Mouse (Mus musculus) frontal cortex, adult 2 months (tissue): ENCODE measurements around the gene Sh2d3c. TPM values are rescaled to one million over a fixed set of nuclear protein-coding genes. Genes with fewer than 3 reads are reported as not detected.

ENCODE experiments used
- DNase-seq, 2 experiments: peaks; one replicate each; pipeline ENCODE4 v3.0.0; 2022; ENCODE audit warnings: low spot score in 1 of 2; ENCODE audit errors: extremely low spot score in 1 of 2
- polyA plus RNA-seq: library from polyadenylated mRNA; depleted of rRNA; stranded (reverse); fragments of >200 nt; gene quantifications from 2 replicates; pipeline ENCODE4 v1.2.3, GENCODE M21; 2012

Gene Sh2d3c
- polyA plus RNA-seq, 1 experiment: 28.6 TPM

DNA sequence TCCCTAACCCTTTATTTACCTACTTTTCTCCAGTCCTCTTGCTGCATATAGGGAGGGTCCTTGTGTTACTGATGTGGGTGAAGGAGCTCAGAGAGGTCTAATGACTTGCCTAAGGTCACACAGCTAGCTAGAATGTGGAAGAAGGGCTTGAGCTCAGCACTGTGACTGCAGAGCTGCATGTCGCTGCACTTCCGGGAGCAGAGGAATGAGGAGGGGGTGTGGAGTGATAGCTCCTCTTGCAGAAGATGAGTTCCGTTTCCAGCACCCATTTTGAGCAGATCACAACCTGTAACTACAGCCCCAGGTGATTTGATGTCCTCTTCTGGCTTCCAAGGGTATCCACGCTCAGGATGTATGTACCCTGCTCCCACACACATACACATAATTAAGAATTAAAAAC is 3.3 kb downstream of the Sh2d3c start:
- no peak for DNase-seq

DNA sequence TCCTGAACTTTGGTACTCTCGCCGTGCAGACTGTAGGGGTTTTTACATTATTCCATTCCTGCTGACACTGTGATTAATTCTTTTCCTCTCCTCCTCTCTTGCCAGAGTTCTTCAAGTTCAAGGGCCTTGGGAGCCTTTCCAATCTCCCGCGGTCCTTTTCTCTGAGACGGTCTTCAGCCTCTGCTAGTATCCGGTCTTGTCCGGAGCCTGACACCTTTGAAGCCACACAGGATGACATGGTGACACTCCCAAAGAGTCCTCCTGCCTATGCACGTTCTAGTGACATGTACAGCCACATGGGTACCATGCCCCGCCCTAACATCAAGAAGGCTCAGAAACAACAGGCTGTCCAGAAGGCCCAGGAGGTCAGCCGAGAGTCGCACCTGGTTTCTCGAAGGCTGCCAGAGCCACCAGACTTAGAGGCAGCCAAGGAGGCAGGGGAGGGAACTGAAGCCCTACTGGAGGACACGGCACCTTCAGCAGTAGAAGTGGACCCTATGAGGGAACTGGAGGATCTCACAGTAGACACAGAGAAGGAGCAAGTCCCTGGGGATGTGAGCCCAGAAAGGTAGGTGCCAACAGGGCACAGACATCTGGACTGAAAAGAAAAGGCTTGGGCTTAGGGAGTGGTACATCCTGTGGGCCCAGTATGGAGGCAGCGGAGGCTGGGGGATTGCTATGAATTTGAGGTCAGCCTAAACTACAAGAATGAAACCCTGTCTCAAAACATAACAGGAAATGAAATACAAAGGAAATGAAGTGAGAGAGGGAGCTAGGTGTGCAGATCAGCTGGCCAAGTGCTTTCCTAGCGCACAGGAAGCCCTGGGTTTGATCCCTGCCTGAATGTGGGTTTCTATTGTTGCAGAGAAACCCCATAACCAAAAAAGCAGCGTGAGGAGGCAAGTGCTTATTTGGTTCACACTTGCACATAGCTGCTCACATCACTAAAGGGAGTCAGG is 4.3 kb downstream of the Sh2d3c start:
- no peak for DNase-seq

DNA sequence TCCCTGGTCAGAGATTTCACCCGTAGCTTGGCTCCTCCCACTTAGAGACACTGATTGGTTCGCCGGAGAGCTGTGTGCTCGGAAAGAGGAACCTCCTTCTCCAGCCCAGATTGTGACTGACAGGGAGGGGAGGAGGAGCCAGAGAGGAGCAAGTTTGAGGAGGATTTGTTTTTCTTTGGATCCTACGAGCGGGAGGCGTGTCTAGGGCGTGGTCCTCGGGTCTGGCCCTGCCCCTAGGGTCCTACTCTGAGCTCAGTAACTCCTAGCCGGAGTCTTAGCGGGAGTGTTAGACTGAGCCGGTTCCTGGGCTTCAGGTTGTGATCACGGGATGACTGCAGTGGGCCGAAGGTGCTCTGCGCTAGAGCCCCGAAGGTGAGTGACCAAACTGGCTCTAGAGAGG is 6.6 kb downstream of the Sh2d3c start:
- peak; percentile 82 to 87 for DNase-seq

DNA sequence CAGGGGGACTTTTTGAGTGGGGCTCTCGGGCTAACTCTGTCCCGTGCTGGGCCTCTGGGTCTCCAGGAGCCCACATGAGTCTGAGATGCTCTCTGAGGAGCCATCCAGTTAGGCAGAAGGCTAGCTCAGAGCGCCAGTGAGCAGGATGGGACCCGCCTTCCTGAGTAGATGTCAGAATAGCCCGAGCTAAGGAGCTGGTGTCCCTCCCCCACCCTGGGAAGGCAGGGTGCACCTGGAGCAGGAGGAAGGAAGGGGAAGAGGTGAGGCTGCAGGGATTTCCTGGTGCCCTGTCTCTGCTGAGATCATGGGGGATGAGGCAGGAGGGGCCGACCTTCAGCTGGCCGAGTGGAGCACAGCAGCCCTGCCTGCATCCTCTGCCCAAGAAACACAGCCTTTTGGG is 7.6 kb downstream of the Sh2d3c start:
- no peak for DNase-seq

DNA sequence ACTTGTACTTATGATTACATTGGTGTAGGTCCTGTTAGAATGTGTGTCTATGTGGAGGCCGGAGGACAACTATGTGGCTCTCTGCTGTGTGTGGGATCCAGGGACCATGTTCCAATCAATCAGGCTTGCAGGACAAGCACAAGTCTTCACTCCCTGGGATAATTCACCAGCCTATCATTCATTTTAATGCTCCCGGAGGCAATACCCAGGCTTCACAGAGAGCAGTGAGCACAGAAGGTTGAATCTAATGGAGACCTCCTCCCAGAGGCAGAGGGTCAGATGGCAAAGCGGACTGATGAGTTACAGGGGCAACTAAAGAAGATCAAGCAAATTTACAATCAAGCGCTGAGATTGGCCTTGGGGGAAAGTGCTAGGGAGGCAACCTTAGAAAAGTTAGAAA is 8.7 kb downstream of the Sh2d3c start:
- DNase-seq: no peak

DNA sequence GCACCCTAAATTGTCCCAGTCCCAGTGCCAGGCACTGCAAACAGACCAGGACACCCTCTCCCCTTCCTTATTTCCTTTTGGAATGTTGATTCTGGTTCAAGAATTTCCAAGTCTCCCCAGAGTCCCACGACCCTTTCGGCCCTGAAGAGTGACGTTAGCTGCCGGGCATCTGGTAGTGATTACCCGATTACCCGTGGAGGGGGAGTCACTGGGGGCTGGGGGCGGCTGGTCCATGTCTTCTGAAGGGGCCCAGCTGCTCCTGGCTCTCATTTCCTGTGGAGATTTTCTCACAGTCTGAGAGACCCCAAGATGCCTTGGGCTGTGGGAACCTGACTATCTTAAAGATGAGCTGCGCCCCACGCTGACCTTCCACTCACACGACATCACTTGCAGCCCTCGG is 10.0 kb downstream of the Sh2d3c start:
- DNase-seq: no peak

DNA sequence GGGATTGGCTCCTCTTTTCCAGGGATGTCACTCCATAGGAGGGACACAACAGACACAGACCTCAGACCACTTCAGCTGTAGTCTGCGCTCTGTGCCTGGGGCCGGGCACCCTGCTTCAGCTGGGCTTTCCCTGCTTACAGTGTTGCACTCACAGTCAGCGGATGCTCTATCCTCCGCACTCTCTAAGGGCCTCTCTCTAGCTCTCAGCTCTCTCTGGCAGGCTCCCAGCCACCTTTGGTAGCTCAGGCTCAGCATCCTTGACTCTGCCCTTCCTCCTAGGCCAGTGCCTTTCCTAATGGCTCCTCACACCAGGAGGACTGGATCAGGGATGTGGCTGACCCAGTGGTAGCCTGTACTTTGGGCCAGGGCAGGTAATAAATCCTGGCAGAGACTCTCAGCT is 11.1 kb downstream of the Sh2d3c start:
- no peak for DNase-seq

DNA sequence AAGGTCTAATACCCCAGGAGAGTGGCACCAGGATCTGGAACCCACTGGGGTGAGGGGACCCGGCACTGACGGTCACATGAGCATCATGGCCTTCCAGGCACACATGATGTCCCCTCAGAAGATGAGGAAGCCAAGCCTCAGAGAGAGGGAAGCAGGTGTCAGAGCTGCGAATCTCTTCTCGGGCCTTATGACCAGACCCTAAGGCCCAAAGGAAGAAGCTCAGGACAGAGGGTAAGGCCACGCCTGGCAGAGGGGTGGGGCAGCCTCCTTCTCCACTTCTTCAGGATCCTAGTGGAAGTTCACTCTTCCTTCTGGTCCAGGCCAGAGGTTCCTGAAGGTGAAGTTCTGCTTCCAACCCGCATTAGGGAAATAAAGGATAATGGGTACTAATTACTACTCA is 11.8 kb downstream of the Sh2d3c start:
- DNase-seq: no peak

DNA sequence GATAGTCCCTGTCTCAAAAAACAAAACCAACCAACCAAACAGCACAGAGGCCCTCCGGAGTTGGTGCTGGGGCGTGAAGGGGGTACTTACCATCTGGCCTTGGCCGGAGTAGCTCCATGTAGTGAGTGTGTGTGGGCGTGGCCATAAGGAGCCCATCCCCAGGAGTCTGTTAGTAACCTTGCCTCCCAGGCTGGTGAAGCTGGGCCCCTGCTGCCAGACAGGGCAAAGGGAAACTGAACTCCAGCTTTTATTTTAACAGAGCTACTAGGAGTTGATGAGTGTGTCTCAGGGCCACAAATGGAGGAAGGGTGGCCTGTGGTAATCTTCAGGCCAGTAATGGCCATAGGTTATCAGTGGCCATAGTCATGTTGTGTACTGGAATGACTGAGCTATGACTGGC is 13.6 kb downstream of the Sh2d3c start:
- DNase-seq: no peak

DNA sequence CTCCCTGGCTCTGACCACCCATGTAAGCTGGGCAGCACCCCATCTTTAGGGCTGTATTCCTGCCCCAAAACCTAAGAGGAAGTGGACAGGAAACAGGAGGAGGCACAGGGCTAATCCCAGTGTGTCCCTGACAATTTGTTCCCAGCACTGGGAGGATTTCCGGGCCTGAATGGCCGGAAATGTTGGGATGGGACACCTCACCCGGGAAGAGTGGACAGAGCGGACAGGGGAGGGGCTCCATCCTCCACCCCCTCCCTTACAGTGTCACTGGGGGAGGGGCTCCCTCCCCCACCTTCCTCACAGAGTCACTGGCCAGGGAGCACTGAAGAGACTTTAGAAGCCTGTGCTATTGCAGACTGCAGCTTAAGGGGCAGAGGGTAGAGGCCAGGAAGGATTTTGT is 14.1 kb downstream of the Sh2d3c start:
- DNase-seq: no peak

DNA sequence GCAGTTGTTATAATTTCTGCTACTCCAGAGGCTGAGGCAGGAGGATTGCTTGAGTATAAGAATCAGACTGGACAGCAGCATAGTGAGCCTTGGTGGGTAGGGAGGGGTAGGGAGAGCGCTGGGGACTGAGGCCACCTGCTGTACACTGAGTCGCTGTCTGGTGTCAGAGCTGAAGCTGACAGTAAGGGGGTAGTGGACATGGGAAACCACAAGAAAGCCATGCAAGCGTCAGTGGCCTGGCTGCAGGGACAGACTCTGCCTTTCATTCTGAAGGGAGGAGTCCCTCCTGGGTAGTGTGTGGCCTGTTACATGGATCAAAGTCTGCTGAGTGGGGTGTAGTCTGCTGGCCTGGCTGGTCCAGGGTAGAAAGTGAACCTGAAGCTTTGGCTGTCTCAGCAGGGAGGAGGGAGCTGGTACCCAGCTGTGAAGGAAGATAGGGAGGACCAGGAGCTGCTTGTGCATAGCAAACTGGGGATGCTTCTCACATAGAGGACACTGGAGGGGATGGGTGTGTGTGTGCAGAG is 15.5 kb downstream of the Sh2d3c start:
- DNase-seq: no peak

DNA sequence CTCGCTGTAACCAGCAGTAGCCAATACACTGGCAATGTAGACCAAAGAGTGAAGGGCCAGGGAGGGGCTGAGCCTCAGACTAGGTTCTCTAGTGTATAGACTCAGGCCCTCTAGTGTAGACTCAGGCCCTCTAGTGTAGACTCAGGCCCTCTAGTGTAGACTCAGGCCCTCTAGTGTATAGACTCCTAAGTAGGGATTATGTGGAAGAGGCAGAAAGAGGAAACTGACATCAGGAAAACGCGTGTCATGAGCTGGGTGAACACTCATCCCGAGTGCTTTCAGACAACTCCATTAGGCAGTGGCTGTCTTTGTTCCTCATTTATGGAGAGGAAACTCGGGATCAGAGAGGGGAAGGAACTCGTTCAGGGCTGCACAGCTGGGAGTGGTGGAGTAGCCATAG is 16.2 kb downstream of the Sh2d3c start:
- DNase-seq: no peak

DNA sequence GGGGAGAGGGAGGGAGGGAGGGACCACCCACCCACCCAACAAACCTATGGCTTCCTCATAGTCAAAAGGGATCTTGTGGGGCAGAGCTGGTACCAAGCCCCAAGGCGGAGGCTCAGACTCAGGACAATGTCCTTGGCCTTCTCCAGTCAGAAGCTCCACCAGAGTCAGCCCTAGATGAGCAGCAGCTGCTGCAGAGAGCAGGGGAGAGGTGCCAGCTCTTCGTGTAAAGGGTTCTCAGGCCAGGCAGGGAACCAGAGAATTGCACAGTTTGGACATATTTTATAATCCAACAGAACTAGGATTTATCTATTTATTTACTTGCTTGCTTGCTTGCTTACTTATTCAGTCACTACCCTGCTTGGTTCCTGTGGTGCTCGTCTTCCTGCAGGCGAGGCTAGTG is 18.5 kb downstream of the Sh2d3c start:
- DNase-seq: no peak

DNA sequence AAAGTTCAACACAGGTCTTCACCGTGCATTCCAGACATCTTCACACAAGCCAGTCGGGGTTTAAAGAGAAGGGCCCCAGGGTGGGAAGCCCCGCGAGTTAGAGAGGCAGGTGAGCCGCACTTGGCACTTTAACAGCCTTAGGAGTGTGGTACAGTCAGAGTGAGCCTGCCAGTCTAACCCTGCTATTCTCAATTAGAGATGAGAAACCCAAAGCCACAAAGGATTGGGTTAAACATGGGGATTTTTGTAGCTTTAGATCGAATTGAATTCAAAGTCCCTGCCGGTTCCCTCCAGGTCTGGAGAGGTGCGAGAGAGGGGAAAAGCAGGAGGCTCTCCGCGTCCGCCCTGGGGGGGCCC is 20.0 kb downstream of the Sh2d3c start, which contains the start of gene 6330409D20Rik:
Gene 6330409D20Rik, minus strand, starts transcription at position 101 of the 357 bp plus-strand sequence.
- no peak for DNase-seq

DNA sequence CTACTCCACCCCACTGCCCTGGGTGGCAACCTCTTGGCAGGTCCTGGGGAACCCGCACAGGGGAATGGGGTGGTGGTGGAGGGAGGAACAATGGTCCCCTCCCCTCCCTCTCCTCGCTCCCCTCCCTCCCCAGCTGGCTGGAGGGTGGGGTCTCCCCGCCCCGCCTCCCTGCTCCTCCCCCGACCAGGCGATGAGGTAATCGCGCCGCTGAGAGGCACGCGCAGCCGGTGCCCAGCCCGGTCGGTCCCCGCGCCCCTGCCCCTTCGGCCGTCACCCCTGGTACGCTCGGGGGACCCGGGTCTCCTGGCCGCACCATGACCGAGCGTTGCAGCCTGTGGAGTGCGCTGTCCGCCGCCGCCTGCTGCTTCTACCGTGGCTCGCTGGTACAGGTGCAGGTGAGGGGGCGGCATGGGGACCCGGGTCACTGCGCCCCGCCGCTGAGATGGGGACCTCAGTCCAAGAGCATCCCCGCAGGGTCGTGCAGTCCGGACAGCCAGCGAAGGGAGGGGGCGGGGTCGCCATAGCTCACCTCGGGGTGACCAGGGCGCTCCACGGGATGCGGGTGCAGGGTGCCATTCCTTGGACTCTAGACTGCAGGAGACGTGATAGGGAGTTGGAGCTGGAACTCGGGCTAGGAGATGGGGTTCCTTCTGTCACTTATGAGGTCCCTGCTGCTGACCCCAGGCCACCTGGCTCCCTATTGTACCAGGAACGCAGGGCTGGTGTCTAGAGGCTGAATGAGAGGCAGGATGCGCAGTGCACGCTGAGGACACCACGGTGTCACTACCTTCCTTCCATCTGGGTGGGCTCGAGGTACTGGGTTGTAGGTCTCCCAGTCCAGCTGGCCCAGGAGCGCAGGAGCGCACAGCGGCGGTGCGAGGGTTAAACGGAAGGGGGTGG is 20.7 kb downstream of the Sh2d3c start:
- peak in 1 of 2 experiments; percentile 62 for DNase-seq

DNA sequence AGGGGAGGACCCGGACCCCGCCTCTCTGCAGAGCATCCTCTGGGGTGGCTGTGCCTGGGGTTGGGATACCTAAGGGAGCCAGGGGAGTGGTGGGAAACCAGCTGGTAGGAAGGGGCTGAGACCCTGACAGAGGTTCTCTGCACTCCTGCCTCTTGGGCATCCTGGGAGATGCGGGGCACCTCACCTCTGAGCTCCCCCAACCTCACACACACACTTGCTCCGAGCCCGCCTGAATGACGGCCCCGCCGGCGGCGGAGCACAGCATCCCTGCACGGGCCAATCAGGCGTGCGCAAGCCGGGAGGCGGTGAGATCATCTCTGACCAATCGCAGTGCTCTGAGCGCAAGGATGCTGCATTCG is 21.3 kb downstream of the Sh2d3c start:
- peak; percentile 79 to 89 for DNase-seq

DNA sequence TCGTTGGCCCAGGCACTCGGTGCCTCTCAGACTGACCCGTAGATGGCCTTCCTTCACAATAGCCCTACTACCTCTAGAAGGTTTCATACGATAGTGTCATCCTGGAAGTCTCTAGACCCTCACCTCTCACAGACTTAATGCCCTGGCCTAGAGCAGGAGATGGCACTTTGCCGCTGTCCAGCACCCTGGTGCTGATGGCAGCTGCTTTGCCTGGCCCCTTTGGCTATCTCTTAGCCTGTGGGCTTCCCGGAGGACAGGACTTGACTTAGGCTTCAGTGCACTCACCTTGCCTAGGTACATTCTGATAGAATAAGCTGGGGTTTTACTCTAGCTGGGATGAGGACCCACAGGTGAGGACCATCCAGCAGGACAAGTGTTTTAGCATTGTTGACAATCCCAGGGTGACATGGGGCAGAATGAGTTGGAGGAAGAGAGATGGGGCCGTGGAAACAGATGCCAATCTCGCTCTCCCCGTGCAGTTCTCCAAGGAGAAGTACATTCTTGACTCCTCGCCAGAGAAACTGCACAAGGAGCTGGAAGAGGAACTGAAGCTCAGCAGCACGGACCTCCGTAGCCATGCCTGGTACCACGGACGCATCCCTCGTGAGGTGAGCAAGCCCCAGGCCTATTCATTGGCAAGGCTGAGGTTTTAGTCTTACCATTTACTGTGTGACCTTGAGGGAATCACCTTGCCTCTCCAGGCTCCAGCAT is 23.6 kb downstream of the Sh2d3c start:
- no peak for DNase-seq

DNA sequence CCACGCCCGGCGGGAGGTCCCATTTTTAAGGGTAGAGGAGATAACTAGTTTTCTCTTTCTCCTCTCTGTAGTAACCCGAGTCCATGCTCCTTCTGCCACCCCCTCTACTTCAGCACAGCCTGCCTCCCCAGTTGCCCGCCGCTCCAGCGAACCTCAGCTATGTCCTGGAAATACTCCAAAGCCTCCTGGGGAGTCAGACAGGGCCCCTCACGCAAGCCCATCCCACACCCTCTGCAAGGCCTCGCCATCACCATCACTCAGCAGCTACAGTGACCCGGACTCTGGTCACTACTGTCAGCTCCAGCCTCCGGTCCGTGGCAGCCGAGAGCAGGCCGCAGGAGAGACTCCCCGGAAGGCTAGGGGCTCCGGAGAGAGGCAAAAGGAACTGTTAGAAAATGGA is 28.2 kb downstream of the Sh2d3c start:
- DNase-seq: no peak

DNA sequence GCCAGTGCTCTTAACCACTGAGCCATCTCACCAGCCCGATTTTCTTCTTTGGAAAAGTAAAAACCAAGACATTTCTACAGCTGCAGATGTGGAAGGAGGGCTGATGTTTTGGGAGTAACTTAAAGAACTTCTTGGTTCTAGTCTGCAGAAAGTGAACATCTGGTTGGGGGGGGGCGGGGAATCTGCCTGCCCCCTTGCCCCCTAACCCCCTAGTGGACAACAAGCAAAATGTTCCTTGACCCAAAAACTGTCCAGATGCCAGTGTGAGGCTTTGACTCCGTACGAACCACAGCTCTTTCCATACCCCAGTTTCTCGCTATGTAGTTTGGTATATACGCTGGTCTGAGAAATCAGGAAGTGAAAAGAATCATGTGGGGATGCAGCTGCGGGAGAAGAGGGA is 29.3 kb downstream of the Sh2d3c start:
- no peak for DNase-seq

DNA sequence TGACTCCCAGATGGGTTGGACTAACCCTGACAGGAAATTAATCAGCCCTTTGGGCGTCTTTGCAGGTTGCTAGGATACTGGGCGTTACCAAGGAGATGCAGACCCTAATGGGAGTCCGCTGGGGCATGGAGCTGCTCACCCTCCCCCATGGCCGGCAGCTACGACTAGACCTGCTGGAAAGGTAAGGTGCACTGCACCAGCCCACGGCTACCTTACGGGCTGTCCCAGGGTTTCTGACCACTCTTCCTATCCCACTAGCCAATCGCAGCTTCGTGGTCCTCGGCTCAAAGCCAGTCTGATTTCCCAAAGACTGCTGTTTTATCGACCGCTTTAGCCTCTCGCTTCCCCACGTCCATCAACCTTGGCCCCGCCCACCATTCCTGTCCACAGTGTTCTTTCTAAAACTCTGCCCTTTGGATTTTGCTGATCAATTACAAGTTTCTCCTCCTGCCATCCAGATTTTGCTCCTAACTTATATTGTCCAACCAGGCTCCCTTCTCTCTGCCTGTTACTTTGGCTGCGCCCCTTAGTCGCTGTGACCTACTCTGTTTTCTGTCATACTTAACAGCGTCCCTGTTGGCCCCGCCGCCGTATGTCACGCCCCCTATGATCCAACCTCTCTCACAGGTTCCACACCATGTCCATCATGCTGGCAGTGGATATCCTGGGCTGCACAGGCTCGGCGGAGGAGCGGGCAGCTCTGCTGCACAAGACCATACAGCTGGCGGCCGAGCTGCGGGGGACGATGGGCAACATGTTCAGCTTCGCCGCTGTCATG is 30.2 kb downstream of the Sh2d3c start:
- no peak for DNase-seq
